In genomic region chr7:105580627-105581089, GRCm38 (mm10) we compare ENCODE assay signal across 8 mouse cellular contexts. TPM values are rescaled to one million over a fixed set of nuclear protein-coding genes. Genes with fewer than 3 reads are reported as not detected.
A peak's percentile ranks its signal among the peaks of the same experiment; 100 is the strongest.
DNase-seq lines count a peak whose midpoint lies in the region; ATAC-seq and TF ChIP-seq lines count a peak whose summit lies in the region.

No protein-coding gene starts in this region.

- intact Hi-C loops in left cerebral cortex, adult 2 months (cut with DNase I) = loop anchor here (2.0 kb wide), 1 partner anchor 26 kb away; the partner anchor contains the start of gene Smpd1

- no peak for TF ChIP-seq POLR2A in bone marrow macrophage, adult 2 months (IDR thresholded peaks at IDR 0.05; ENCODE audit: borderline replicate concordance, low read depth, low read length)

- no peaks in the 10 kb centered on the region for H3K4me1 ChIP-seq in bone marrow macrophage, adult 2 months (ENCODE audit: control insufficient read depth, insufficient read depth, low read length)
- H3K4me1 ChIP-seq in forebrain, embryonic 12.5 days = peaks cover 33% of the 10 kb centered on the region
- H3K4me1 ChIP-seq in kidney, embryonic 15.5 days = peaks cover 12% of the 10 kb centered on the region
- H3K4me1 ChIP-seq in midbrain, embryonic 12.5 days = peaks cover 20% of the 10 kb centered on the region

- TF ChIP-seq CTCF in left cerebral cortex, adult 2 months (IDR thresholded peaks at IDR 0.05) = no peak
- no peak for TF ChIP-seq CTCF in bone marrow macrophage, adult 2 months (IDR thresholded peaks at IDR 0.05; ENCODE audit: low read depth, low read length)

- peak overlapping the region; percentile 70 for H3K4me3 ChIP-seq in left cerebral cortex, adult 2 months
- peak overlapping the region; percentile 62 for H3K4me3 ChIP-seq in bone marrow macrophage, adult 2 months (ENCODE audit: insufficient read depth, low read length)
- peak overlapping the region; percentile 77 for H3K4me3 ChIP-seq in forebrain, embryonic 12.5 days (replicated peaks)
- peak overlapping the region; percentile 86 for H3K4me3 ChIP-seq in kidney, embryonic 15.5 days (replicated peaks)
- H3K4me3 ChIP-seq in midbrain, embryonic 12.5 days = peak overlapping the region; percentile 78

- peak overlapping the region; percentile 82 for H3K9ac ChIP-seq in forebrain, embryonic 12.5 days
- H3K9ac ChIP-seq in kidney, embryonic 15.5 days = peak overlapping the region; percentile 66
- H3K9ac ChIP-seq in midbrain, embryonic 12.5 days (replicated peaks) = peak overlapping the region; percentile 85

- H3K4me2 ChIP-seq in forebrain, embryonic 12.5 days = peak overlapping the region; percentile 68
- H3K4me2 ChIP-seq in kidney, embryonic 15.5 days = peak overlapping the region; percentile 89
- H3K4me2 ChIP-seq in midbrain, embryonic 12.5 days (replicated peaks) = peak overlapping the region; percentile 61

- no peaks in the 10 kb centered on the region for H3K36me3 ChIP-seq in forebrain, embryonic 12.5 days (replicated peaks)
- H3K36me3 ChIP-seq in kidney, embryonic 15.5 days = no peaks in the 10 kb centered on the region
- H3K36me3 ChIP-seq in midbrain, embryonic 12.5 days = no peaks in the 10 kb centered on the region

- no peaks in the 10 kb centered on the region for H3K9me3 ChIP-seq in forebrain, embryonic 12.5 days
- no peaks in the 10 kb centered on the region for H3K9me3 ChIP-seq in kidney, embryonic 15.5 days (replicated peaks)
- no peaks in the 10 kb centered on the region for H3K9me3 ChIP-seq in midbrain, embryonic 12.5 days

- H3K27ac ChIP-seq in left cerebral cortex, adult 2 months = peak overlapping the region; percentile 95
- no peak overlapping the region for H3K27ac ChIP-seq in bone marrow macrophage, adult 2 months (ENCODE audit: insufficient read depth, low read depth, low read length)
- peak overlapping the region; percentile 95 for H3K27ac ChIP-seq in forebrain, embryonic 12.5 days
- H3K27ac ChIP-seq in kidney, embryonic 15.5 days = peak overlapping the region; percentile 70
- peak overlapping the region; percentile 96 for H3K27ac ChIP-seq in midbrain, embryonic 12.5 days (replicated peaks)

- DNase-seq in left cerebral cortex, adult 2 months (ENCODE audit: extremely low spot score in 1 of 2, low spot score in 2 of 2) = no peak
- DNase-seq in left cerebral cortex, adult 9 months (ENCODE audit: low spot score in 2 of 2) = no peak
- DNase-seq in spleen, postnatal 4 days (ENCODE audit: low spot score in 2 of 2) = no peak
- no peak for DNase-seq in layer of hippocampus, postnatal 36 days

- peaks cover 6% of the 10 kb centered on the region; the same call in 1 of the 2 replicates for H3K27me3 ChIP-seq in forebrain, embryonic 12.5 days
- no peaks in the 10 kb centered on the region for H3K27me3 ChIP-seq in kidney, embryonic 15.5 days
- no peaks in the 10 kb centered on the region; the same call in 1 of the 2 replicates for H3K27me3 ChIP-seq in midbrain, embryonic 12.5 days

- peak; percentile 72 for ATAC-seq in forebrain, embryonic 12.5 days (ENCODE audit: low FRiP score)
- peak; percentile 72 for ATAC-seq in kidney, embryonic 15.5 days (replicated peaks; ENCODE audit: low FRiP score)
- peak; percentile 69 for ATAC-seq in midbrain, embryonic 12.5 days (ENCODE audit: low FRiP score, low read depth)

- 0% methylated on average over 18 of the region's 22 CpGs for WGBS in forebrain, embryonic 12.5 days
- WGBS in kidney, embryonic 15.5 days = 2% methylated on average over 18 of the region's 22 CpGs
- WGBS in midbrain, embryonic 12.5 days = 0% methylated on average over 15 of the region's 22 CpGs

RNA-seq across cellular contexts. Expression of gene Apbb1, which starts 0.8 kb away (rescaled TPM):
- total RNA-seq in left cerebral cortex, adult 2 months (2021) = 100 to 1,000 TPM; 440 to 458 TPM
- 0.52 and 1.1 TPM in 2 replicates for polyA plus RNA-seq in bone marrow macrophage, adult 2 months (2012; ENCODE audit: insufficient read depth, insufficient read length, missing spikeins)
- polyA plus RNA-seq in forebrain, embryonic 12.5 days (2016; fragmentation: Nextera tagmentation; extraction: Ambion mirVana) = 149 and 160 TPM in 2 replicates
- 45.9 and 56.9 TPM in 2 replicates for polyA plus RNA-seq in kidney, embryonic 15.5 days (2015; fragmentation: Nextera tagmentation; extraction: Ambion mirVana)
- polyA plus RNA-seq in midbrain, embryonic 12.5 days (2016; fragmentation: Nextera tagmentation; extraction: Ambion mirVana) = 166 TPM in 2 replicates
- 100 to 1,000 TPM; 352 to 385 TPM for total RNA-seq in layer of hippocampus, postnatal 36 days (2021)

RNA-seq across cellular contexts. Expression of gene Hpx, which starts 19.3 kb away (rescaled TPM):
- under 1 TPM; 0.30 to 0.68 TPM for total RNA-seq in left cerebral cortex, adult 2 months (2021)
- 0.50 TPM in 1 of 2 replicates, not detected in the other for polyA plus RNA-seq in bone marrow macrophage, adult 2 months (2012; ENCODE audit: insufficient read depth, insufficient read length, missing spikeins)
- polyA plus RNA-seq in forebrain, embryonic 12.5 days (2016; fragmentation: Nextera tagmentation; extraction: Ambion mirVana) = 0.17 and 0.29 TPM in 2 replicates
- 2.0 and 4.4 TPM in 2 replicates for polyA plus RNA-seq in kidney, embryonic 15.5 days (2015; fragmentation: Nextera tagmentation; extraction: Ambion mirVana)
- 0.27 and 0.35 TPM in 2 replicates for polyA plus RNA-seq in midbrain, embryonic 12.5 days (2016; fragmentation: Nextera tagmentation; extraction: Ambion mirVana)
- under 1 TPM in 1 of 2 experiments, not detected in 1; 0.22 TPM for total RNA-seq in layer of hippocampus, postnatal 36 days (2021)

RNA-seq across cellular contexts. Expression of gene Smpd1, which starts 26.5 kb away (rescaled TPM):
- 100 to 1,000 TPM in 1 of 2 experiments, 10 to 100 TPM in 1; 96.9 to 107 TPM for total RNA-seq in left cerebral cortex, adult 2 months (2021)
- 26.4 and 28.0 TPM in 2 replicates for polyA plus RNA-seq in bone marrow macrophage, adult 2 months (2012; ENCODE audit: insufficient read depth, insufficient read length, missing spikeins)
- polyA plus RNA-seq in forebrain, embryonic 12.5 days (2016; fragmentation: Nextera tagmentation; extraction: Ambion mirVana) = 42.5 and 43.6 TPM in 2 replicates
- polyA plus RNA-seq in kidney, embryonic 15.5 days (2015; fragmentation: Nextera tagmentation; extraction: Ambion mirVana) = 44.7 and 47.7 TPM in 2 replicates
- 48.5 and 51.1 TPM in 2 replicates for polyA plus RNA-seq in midbrain, embryonic 12.5 days (2016; fragmentation: Nextera tagmentation; extraction: Ambion mirVana)
- total RNA-seq in layer of hippocampus, postnatal 36 days (2021) = 10 to 100 TPM; 78.8 to 87.0 TPM

RNA-seq across cellular contexts. Expression of gene Trim3, which starts 52.7 kb away (rescaled TPM):
- 100 to 1,000 TPM; 151 to 165 TPM for total RNA-seq in left cerebral cortex, adult 2 months (2021)
- polyA plus RNA-seq in bone marrow macrophage, adult 2 months (2012; ENCODE audit: insufficient read depth, insufficient read length, missing spikeins) = 66.8 and 66.9 TPM in 2 replicates
- 50.6 and 51.2 TPM in 2 replicates for polyA plus RNA-seq in forebrain, embryonic 12.5 days (2016; fragmentation: Nextera tagmentation; extraction: Ambion mirVana)
- polyA plus RNA-seq in kidney, embryonic 15.5 days (2015; fragmentation: Nextera tagmentation; extraction: Ambion mirVana) = 28.4 and 37.2 TPM in 2 replicates
- 54.1 and 55.5 TPM in 2 replicates for polyA plus RNA-seq in midbrain, embryonic 12.5 days (2016; fragmentation: Nextera tagmentation; extraction: Ambion mirVana)
- total RNA-seq in layer of hippocampus, postnatal 36 days (2021) = 100 to 1,000 TPM; 129 to 139 TPM

RNA-seq across cellular contexts. Expression of gene Timm10b, which starts 59.2 kb away (rescaled TPM):
- total RNA-seq in left cerebral cortex, adult 2 months (2021) = 10 to 100 TPM; 67.8 to 76.8 TPM
- 129 and 148 TPM in 2 replicates for polyA plus RNA-seq in bone marrow macrophage, adult 2 months (2012; ENCODE audit: insufficient read depth, insufficient read length, missing spikeins)
- polyA plus RNA-seq in forebrain, embryonic 12.5 days (2016; fragmentation: Nextera tagmentation; extraction: Ambion mirVana) = 126 and 142 TPM in 2 replicates
- polyA plus RNA-seq in kidney, embryonic 15.5 days (2015; fragmentation: Nextera tagmentation; extraction: Ambion mirVana) = 184 and 195 TPM in 2 replicates
- polyA plus RNA-seq in midbrain, embryonic 12.5 days (2016; fragmentation: Nextera tagmentation; extraction: Ambion mirVana) = 135 and 143 TPM in 2 replicates
- total RNA-seq in layer of hippocampus, postnatal 36 days (2021) = 10 to 100 TPM; 67.3 to 67.7 TPM

Comparison
In these comparisons a context has a peak if more than half of its experiments do, and no peak if none do; other contexts are left out.
1. RNA of gene Apbb1, which starts 0.8 kb away (polyA plus RNA-seq): 166 TPM in midbrain, embryonic 12.5 days, 149 to 160 TPM in forebrain, embryonic 12.5 days and 45.9 to 56.9 TPM in kidney, embryonic 15.5 days; 0.52 to 1.1 TPM in bone marrow macrophage, adult 2 months; every median in the first group is over 10 times any median in the second.
2. Peak in every context shown above with its lines, with median percentiles within 50 percentile points of each other: H3K4me3 ChIP-seq, ATAC-seq, H3K4me2 ChIP-seq and H3K9ac ChIP-seq.